Mouse (Mus musculus) heart, postnatal 4 days (tissue): Measurements from ENCODE around the gene E2f1. TPM values are rescaled to one million over a fixed set of nuclear protein-coding genes. Genes with fewer than 3 reads are reported as not detected.

ENCODE experiments used
- DNase-seq: peaks from one replicate; pipeline ENCODE4 v3.0.0; 2021
- total RNA-seq, 2 experiments: library from RNA; stranded (reverse); gene quantifications; 2 replicates each; pipeline ENCODE4 v1.2.3; 2021

E2f1 gene
- total RNA-seq, 2 experiments from 2014 or later, result 32.3 to 35.6 TPM

DNA sequence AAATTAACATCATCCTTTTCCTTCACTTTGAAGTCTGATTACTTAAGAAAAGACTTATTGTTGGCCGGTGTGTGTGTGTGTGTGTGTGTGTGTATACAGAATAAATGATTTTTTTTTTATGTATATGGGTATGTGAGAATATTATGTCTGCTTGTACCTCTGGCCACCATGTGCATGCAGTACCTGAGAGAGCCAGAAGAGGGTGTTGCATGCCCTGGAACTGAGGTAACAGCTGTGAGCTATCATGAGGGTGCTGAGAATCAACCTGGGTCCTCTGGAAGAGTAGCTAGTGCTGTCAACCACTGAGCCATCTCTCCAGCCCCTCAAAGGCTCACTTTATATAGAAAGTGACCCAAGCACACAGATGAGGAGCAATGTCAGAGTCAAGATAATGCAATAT is 11.7 kb upstream of the E2f1 start:
- DNase-seq, result no peak

DNA sequence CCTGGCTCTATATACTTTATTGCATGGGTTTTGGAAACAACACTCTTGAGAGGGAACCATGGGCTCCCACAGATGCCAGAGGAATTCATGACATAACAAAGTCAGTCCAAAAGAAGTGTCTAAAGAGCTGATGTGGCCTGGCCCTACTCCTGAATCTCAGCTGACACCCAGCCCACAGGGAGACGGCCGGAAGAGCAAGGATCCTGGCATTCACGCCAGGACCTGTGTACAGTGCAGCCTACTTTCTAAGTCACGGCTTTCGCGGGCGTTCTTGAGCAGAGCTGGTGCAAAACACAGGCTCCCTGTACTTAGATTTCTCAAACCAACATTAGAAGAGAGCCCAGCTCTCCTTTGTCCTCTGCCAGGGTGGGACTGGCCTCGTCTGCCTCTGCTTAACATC is 10.9 kb upstream of the E2f1 start:
- DNase-seq, result peak; percentile 52

DNA sequence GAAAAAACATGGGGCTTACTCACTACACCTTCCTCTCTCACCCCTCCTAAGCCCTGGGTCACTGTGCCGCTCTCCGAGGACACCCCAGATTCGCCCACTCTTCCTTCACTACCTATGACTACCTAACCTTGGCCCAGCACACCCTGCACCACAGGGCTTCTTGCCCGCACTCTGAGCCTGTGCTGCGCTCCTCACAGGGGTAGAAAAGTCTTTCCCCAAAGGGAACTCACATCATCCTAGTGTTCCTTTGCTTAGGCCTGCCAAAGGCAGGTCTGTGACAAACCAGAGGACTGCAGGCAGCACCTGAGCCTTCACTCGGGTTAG is 8.0 kb upstream of the E2f1 start:
- DNase-seq, result no peak

DNA sequence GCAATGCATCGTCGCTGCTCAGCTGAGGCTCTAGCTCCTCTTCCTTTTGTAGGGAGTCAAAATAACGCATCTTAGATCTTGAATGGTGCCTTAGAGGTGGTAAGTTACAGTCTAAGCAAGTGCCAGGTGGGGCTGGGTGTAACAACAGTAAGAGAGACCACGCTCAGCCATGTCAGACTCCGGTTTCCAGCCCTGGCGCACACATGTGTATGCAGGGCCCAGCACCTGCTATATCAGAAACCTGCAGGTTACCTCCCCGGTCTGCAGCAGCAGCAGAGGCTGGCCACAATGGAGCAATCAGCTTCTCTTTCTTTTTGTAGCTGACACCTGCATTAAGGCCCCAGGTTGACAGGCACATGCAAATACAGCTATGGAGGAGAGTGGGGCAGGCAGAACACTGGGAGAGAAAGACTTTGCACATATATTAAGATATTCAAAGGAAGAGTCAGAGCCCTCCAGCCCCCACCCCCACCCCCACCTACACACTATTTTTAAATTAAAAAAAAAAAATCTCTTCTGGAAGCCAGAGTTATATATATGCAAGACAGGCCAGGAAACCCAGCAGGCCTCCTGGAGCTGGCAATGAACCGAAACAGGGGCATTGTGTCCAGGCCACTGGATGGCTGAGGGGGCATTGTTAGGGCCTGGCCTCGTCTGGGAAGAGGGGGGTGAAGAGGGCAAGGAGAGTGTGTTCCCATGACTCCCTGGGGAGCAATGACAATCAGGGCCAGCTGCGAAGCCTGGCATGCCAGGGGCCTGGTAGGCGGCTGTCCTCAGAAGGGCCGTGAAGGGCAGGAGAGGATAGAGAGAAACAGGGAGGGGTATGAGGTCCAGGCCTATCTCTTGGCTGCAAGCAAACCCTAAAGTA is 7.4 kb upstream of the E2f1 start:
- DNase-seq, result no peak

DNA sequence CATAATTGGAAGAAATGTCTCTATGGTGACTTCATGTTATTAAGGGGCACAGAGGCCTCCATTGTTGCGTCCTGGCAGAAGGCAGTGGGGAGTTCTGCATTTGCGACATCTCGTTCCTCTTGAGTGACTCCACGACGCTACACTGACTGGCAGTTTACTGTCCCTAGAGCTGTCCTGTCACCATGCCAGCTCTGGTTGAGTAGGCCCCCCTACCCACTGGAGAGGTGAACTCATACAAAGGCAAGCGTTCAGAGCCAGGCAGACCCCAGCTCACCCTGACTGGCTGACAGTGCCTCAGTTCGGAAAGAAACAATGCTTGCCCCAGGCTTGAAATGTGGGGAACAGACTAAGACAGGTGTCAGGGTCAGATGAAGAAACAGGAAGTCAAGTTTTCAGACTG is 4.6 kb upstream of the E2f1 start:
- DNase-seq, result no peak

DNA sequence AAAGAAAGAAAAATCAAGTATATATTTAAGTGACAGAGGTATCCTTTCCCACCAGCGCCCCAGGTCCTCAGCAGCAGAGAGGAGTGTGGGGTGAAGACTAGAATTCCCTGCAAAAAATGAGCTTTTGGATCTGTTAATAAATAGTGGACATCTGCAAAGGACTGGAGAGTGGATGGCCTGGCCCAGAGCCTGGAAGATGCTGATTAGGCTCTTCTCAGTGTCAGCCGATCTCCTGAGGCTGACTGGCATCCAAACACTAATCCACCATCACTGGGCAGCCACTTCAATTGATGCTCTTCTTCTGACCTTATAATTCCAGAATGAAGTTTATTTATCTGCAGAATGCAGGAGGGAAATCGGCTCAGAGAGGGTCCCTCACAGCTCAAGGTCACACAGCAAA is 3.3 kb upstream of the E2f1 start:
- DNase-seq, result no peak

DNA sequence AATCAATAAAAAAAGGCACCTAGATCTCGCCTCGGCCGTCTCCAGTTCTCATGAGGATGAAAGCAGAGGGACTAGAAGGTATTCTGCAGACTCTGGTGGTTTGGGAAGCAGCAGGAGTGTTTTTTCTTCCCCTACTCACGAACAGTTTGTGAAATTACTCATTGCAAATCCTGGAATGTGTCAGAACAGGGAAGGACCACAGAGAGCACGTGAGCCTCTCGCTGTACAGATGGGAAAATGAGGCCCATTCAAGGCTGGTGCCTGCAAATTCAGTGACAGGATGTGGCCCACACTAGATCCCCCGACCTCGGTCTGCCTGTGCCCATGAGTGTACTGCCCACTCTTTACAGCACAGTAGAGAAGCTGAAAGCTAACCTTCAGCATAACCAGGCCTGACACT is 2.3 kb upstream of the E2f1 start:
- no peak for DNase-seq

DNA sequence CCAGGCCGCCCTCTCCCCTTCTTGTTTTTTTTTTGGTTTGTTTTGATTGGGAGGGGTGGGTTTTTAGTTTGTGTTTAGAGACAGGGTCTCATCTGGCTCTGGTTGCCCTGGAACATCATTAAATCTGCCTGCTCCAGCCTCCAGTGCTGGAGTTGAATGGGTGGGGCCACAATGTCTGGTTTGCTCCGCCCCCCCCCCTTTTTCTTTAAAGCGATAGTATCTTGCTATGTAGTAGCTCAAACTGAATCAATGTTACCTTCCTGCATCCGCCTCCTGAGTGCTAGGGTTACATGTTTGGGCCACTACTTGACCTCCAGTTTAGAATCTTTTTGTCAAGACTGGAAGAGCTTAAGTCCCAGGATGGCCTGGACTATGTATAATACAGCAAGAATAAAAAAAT is 1.6 kb upstream of the E2f1 start:
- DNase-seq, result no peak

DNA sequence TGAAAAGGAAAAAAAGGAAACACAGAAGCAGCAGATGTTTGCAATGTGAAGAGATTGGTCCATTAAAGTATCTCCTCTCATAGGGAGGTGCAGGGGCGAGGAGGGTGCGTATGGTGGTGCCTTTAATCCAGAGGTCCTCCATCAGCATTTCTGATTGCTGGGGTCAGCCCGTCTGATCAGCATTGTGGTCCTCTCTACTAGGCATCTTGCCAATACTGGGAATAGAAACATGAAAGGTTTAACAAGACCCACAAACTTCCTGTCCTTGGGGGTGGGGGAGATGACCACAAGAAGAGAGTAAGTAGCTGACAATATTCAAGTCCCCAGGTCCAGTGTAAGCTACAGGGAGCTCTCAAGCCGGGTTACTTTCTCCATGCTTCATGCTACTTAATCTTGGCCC is 974 bp upstream of the E2f1 start:
- DNase-seq, result no peak

DNA sequence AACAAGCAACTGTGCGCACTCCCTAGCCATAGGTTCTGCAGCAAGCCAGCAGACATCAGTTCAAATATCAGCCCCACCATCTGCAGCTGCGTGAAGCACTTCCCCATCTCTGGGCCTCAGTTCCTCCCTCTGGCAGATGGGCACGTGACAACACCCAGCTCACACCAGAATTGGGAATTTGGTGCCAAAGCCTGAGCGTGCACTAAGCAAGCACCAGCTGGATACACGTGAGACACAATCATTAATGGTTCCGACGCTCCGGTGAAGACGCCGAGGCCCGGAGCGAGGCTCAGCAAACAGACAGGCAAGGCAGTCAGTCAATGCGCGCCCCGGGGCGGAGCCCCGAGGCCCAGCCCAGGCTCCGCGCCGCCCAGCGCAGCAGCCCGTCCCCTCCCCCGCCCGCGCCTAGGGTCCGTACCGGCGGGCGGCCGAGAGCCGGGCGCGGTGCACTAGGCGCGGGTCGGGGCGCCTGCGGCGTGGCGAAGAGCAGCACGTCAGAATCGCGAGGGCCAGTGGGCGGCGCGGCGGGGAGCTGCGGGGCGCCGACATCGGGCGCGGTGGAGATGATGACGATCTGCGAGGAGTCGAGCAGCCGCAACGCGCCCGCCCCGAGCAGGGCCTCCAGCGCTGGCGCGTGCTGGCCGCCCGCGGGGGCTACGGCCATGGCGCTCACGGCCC is 482 bp downstream of the E2f1 start:
- peak; percentile 71 for DNase-seq

DNA sequence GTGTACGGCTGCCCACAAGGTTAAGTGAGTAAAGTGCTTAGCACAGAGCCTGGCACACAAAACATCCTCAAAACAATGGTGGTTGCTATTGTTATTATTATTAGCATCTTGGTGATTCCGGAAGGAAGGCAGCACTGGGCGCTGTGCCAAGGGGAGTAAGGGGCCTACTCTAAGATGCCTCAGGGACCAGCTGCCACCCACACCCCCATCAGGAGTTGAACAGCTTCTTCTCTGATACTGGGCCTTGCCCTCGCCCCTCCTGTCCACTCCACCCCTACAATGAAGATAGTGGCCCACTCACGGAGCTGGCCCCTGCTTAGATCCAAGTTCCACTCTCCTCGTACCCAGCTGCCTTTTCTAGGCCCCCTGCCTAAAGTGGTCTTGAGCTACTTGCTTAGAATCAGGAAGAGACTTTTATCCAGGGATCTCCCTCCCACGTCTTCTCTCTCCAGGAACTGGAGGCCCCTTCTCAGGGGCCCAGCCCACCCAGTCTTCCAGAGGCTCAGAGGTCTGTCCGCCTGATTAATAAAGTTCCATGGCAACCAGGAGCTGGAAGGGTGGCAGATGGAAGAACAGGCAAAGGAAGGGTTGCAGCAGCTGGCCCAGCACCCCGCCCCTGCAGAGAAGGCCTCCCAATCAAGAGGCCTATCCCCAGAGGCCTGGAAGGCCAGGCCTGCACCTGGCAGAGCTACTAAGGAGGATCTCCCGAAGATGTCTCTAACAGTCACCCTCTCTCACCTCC is 1.2 kb downstream of the E2f1 start:
- peak; percentile 65 for DNase-seq

DNA sequence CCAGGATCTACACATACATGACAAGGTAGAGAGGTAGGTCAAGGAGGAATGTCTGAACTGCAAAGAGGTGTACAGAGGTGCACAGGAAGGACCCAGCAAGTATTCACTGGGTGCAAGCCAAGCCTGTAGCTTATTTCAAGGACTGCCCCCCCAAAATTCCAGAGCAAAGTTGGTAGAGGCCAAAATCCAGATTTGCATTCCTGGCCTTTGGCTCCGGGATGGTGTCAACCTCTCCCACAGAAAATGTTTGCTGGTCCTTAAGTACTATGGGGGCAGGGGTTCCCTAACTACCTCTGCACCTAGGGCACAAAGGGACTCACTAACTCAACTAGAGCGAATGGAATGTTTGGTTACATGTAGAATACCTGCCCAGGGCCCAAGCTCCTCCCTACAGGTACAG is 1.9 kb downstream of the E2f1 start:
- DNase-seq, result no peak

DNA sequence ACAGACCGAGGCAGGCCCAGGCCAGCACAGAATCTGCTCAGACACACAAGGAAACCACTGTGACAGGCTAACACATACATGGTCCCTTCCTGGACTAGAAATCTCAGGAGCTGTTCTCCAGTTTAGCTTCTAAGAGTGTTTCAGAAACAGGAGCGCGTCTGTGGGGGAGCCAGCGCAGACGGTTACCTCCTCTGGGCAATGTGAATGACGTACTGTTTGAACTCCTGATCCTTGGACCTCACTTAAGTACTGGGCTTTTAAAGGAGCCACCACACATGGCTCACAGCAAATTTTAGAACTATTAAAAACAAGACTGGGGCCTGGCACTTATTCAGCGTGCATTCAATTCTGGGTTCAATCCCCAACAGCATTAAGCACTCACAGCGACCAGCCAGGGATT is 3.1 kb downstream of the E2f1 start:
- DNase-seq, result no peak

DNA sequence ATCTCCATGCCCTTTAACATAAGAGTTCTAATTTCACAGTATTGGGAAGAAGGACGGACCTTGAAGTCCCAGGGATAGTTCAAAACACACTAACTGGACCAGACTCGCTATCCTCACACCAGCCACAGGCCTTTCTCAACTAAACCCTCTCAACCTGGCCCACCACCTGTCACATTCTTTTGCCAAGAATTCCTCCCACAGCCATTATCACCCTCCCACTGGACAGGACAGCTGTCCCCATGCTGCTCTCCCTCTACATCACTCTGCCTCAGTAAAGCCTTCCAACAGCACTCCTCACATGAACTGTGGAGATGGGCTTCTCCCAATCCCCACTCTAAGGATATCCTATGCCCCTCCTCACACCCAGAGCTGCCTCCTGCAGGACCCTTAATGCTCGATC is 4.1 kb downstream of the E2f1 start:
- no peak for DNase-seq

DNA sequence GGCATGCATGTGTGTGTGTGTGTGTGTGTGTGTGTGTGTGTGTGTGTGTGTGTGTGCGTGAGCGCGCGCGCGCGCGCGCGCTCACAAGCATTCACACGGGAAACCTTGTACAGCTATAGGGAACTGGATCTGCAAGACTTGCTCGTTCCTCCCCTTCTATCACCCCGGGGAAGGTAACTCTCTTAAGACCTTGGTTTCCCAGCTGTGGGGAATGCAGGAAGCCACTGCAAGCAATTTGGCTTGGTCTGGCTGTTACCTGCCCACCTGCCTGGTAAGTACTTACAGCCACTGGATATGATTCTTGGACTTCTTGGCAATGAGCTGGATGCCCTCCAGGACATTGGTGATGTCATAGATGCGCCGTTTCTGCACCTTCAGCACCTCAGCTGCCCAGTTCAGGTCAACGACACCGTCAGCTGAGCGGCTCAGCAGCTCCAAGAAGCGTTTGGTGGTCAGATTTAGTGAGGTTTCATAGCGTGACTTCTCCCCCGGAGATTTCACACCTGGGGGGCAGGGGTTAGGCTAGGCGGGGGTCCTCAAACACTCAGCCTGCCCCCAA is 6.0 kb downstream of the E2f1 start:
- no peak for DNase-seq

DNA sequence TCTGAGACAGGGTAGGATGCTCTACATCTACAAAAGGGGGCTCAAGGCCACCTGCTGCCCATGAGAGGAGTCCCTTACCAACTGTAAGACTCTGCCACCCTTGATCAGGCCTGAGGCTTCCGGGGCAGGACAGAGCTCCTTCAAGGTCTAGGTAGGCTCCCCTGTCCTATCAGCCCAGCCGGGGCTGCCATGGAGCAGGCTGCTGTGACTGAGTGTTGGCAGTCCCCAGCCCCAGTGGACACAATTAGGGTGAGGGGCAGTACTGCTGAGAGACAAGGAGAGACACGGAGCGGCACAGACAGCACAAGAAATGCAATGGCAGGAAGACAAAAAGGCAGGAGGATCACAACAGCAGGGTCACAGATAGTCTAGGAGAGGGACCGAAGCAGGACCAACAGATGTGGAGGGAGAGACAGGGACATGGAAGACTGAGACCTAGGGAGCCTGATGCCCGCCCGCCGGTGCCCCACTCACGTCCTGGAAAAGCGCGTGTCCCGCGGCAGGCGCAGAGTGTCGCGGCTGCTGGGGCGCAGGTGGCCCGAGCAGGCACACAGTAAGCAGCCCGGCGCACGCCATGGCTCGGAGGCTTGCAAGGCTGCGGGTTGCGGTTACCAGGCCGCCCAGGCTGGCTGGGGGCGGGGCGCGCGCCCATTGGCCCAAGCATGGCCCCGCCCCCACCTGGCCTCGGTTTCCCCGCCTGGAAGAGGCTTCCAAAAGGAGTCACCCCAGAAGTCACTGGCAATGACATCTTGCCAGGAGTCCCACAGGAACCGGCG is 11.2 kb downstream of the E2f1 start, which contains the start of gene Necab3:
Gene Necab3, minus strand, starts transcription at position 627 of the 776 bp plus-strand sequence.
- DNase-seq, result peak; percentile 45

DNA sequence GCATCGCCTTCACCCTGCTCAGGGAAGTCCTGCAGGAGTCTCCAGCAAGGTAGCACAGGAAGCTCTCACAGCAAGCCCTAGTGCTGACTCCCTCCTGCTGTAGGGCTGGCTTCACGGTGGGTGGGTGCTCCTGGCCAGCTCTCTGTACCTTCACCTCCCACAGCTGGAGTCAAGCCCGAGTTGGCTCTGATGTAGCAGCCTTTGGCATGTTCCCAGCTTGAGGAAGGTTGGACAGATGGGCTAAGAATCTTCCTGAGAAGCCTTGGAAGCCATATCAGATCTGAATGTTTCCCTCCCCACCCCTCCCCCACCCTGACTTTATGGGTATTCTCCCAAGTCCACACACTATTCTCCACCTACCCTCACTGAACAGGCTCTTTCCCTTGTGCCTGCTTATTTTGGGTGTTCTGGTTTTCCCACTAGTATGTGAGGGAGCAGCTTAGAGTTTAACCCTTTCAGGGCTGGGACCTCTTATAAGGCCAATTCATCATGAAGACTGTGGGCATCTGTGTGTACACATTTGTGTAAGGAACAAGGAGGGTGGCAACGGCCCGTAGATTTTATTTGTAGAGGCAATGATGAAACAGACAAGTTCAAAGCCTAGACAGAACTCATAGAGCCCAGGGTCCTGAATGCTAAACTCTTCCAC is 12.4 kb downstream of the E2f1 start:
- DNase-seq, result peak; percentile 42

DNA sequence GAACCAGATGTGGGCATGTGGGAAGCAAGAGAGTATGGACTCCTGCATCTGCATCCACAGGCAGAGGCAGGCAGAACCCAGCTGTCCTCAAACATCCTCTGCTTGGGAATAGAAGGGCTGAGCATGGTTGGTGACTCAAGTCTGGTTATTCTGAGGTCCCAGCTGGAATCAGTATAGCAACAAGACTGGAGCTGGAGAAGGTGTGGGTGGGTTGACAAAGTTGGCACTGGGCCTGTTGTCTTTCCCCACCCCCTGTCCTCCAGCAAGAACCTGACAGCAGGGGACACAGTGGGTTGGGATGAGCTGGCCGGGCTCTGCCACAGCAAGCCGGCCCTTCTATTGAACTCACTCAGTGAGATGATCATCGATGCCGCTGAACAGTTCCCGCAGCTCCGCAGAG is 14.5 kb downstream of the E2f1 start:
- DNase-seq, result no peak

DNA sequence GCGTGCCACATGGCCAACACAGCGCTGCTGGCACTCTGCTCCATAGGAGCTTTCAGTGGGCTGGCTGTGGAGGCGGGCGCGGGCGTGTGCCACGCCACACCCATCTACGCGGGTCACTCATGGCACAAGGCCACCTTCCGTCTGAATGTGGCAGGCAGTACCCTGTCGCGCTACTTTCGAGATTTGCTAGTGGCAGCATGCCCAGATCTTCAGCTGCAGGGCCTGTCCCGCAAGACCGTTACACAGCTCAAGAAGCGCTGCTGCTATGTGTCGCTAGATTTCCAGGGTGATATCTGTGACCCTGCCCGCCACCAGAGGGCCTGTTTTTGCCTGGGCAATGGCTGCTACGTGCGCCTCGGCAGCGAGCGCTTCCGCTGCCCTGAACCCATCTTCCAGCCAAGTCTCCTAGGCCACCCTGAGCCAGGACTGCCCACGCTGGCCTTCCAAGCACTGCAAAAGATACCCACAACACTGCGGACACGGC is 17.2 kb downstream of the E2f1 start:
- DNase-seq, result peak; percentile 76

DNA sequence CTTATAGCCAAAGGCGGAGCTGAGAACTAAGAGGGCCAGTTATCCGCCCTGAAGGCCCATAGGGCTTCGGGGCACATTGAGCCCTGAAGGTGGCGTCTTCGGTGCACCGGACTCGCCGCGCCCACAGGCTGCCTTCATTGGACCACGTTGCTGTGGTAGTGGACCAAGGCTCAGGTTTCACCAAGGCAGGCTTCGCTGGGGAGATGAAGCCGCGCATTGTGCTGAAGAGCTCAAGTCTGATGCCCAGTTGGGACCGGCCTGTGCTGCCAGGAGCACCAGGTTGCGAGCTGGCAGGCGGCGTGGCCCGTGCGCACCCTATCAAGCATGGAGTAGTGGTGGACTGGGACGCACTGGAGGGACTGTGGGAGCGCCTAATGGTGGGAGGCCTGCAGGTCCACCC is 17.8 kb downstream of the E2f1 start:
- DNase-seq, result peak; percentile 31

DNA sequence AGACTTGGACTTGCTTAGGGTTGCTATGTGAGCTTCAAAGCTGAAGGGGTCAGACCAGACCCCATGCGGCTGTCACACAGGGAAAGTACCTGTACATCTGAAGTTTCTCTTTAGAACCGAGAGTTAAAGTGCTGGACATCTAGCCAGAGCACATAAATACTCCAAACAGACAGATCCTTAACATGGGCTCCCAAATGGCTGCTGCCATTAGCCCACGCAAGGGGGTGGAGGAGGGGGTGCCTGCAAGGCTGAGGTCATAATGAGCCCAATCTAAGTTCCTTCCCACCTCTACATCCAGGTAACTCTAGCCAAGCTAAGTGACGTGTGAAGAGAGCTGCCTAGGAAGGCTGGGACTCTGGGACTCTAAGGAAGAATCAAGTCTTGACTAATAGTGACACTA is 18.2 kb downstream of the E2f1 start, which contains the start of gene Actl10:
Gene Actl10, plus strand, starts transcription at position 301 of the 400 bp plus-strand sequence.
- no peak for DNase-seq

DNA sequence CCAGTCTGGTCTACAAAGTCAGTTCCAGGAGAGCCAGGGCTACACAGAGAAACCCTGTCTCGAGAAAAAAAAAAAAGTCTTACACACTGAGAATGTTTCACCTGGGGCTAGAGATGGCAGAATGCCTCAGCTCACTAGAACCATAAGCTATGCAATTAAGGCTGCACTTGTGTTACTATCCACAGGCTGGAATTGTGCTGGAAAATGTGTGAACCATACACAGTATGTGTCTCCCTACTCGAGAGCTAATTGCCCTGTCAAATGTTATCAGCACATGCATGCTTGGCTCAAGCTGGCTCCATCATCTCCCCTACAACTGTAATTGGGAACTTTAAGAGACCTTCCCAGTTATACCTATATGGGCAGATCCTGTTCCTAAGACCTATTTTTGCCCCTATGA is 18.8 kb downstream of the E2f1 start:
- no peak for DNase-seq
